Mouse (Mus musculus) hindbrain, embryonic 10.5 days (tissue): ENCODE data around the gene Gtf2h1. TPM values are rescaled to one million over a fixed set of nuclear protein-coding genes. Genes with fewer than 3 reads are reported as not detected.

Experiments
- polyA plus RNA-seq: library from polyadenylated mRNA; unstranded; fragments of >200 nt; fragmentation: Nextera tagmentation; extraction: Ambion mirVana; gene quantifications from 2 replicates; pipeline ENCODE4 v1.2.1, GENCODE M21; 2016

The Gtf2h1 gene
- polyA plus RNA-seq, 1 experiment from 2014 or later, result 42.0 TPM

Other genes with a start within 250 kb of the Gtf2h1 start
- 16.2 and 18.7 TPM in 2 replicates for gene Sergef, start 156.3 kb upstream of the Gtf2h1 start, polyA plus RNA-seq
- gene Tph1, start 123.6 kb upstream of the Gtf2h1 start, polyA plus RNA-seq, result 0.67 and 1.6 TPM in 2 replicates
- gene Saal1, start 85.4 kb upstream of the Gtf2h1 start, polyA plus RNA-seq, result 35.7 and 44.7 TPM in 2 replicates
- not detected in 2 replicates for gene Saa3, start 80.4 kb upstream of the Gtf2h1 start, polyA plus RNA-seq
- gene Saa4, start 63.5 kb upstream of the Gtf2h1 start, polyA plus RNA-seq, result not detected in 2 replicates
- gene Saa1, start 53.1 kb upstream of the Gtf2h1 start, polyA plus RNA-seq, result 0.21 and 1.3 TPM in 2 replicates
- gene Saa2, start 44.3 kb upstream of the Gtf2h1 start, polyA plus RNA-seq, result 0.29 and 0.58 TPM in 2 replicates
- gene Hps5, start within 50 bp of the Gtf2h1 start, polyA plus RNA-seq, result 20.0 and 21.1 TPM in 2 replicates
- 2,204 and 3,422 TPM in 2 replicates for gene Ldha, start 45.4 kb downstream of the Gtf2h1 start, polyA plus RNA-seq
- not detected in 2 replicates for gene Ldhc, start 65.1 kb downstream of the Gtf2h1 start, polyA plus RNA-seq
- gene Tsg101, start 123.9 kb downstream of the Gtf2h1 start, polyA plus RNA-seq, result 262 and 315 TPM in 2 replicates
- 9.9 and 12.3 TPM in 2 replicates for gene Uevld, start 162.4 kb downstream of the Gtf2h1 start, polyA plus RNA-seq
- gene Gm9999, start 187.5 kb downstream of the Gtf2h1 start, polyA plus RNA-seq, result not detected in 2 replicates
- gene Spty2d1, start 212.3 kb downstream of the Gtf2h1 start, polyA plus RNA-seq, result 10.4 and 11.7 TPM in 2 replicates